Mouse (Mus musculus) T-helper 2 cell (primary cell): ENCODE data around the gene Slc38a7.
"Not testable (repeated sequence)": the region's sequence is repeated elsewhere in the genome, so short reads cannot be mapped to it uniquely, and the experiment has no call there.

Experiments
- in situ Hi-C: fragments of 300-600 bp; cut with MboI, MseI; formaldehyde crosslinking; loops from one replicate; pipeline ENCODE4 v1.15.1; 2025; ENCODE audit warnings: high pct_unique_total_duplicates

Gene Slc38a7

GRCm38 (mm10) chr8:95809116-95809515 is 44.2 kb downstream of the Slc38a7 start:
- in situ Hi-C loops: loop anchor here (25.0 kb wide), 1 partner anchor 972 kb away; the partner anchor contains the start of genes Ciapin1 and Coq9

- in situ Hi-C loops: loop anchor here (25.0 kb wide), 1 partner anchor 971 kb away; the partner anchor contains the start of genes Ciapin1 and Coq9
Measured at GRCm38 (mm10) chr8:95808631-95809030, 44.7 kb downstream of the Slc38a7 start.

DNA sequence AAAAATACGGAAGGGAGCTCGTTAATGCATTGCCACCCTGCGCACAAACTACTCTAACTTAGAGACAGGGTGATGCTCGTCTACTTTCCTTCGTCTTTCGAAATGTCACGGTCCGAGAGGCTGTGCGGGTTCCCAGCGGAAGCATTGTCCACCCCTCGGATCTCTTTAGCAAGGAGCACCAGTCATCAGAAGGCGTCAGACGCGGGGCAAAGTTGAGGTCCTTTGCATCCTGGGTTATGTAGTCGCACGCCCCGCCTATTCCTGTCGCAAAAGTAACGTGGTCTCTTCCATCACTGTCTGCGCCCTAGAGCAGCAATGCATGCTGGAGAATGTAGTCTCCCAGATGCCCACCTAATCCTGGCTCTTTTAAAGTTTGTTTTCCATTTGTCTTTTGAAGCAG is 45.5 kb downstream of the Slc38a7 start:
- in situ Hi-C loops: loop anchor here (25.0 kb wide), 1 partner anchor 971 kb away; the partner anchor contains the start of genes Ciapin1 and Coq9

GRCm38 (mm10) chr8:95807331-95807843 is 46.0 kb downstream of the Slc38a7 start, which contains the start of gene Cnot1:
Cnot1 (minus strand) TSS chr8:95807464.
- in situ Hi-C loops: loop anchor here (25.0 kb wide), 1 partner anchor 970 kb away; the partner anchor contains the start of genes Ciapin1 and Coq9

DNA sequence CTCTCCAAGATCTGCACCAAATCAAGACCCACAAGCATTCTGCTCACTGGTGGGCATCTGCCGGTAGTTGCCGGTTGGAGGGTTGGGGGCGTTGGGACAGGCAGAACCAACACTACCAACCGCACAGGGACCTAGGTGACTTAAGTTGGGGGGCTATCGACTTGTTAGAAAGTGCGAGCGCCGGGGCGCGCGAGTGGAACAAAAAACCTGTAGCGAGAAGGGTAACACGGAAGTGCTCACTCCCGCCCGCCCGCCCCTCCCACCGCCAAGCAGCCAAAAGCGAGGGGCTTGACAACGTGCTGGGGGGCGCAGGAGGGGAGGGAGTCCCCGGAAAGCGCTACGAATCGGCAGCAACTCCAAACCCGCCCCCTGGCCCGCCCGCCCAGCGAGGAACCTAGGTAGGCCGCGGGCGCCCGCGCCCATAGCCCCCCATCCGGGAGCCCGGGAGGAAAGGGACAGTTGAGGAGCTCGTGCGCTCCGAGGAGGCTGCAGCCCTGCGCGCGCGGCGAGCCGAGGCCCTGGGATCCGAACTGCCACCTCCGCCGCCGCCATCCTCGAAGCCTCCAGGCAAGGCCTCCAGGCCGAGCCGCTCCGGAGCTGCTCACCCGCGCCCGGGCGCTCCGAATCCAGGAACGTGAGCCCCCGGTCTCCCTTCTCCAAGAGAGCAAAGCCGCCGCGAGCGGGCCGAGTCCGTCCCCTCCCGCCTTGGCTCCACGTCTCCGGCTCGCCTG is 46.7 kb downstream of the Slc38a7 start:
- in situ Hi-C loops: loop anchor here (25.0 kb wide), 1 partner anchor 969 kb away; the partner anchor contains the start of genes Ciapin1 and Coq9

GRCm38 (mm10) chr8:95805482-95805881 is 47.9 kb downstream of the Slc38a7 start:
- in situ Hi-C loops: loop anchor here (25.0 kb wide), 1 partner anchor 968 kb away; the partner anchor contains the start of genes Ciapin1 and Coq9

- in situ Hi-C loops: loop anchor here (25.0 kb wide), 1 partner anchor 965 kb away; the partner anchor contains the start of genes Ciapin1 and Coq9
Measured at GRCm38 (mm10) chr8:95802231-95802630, 51.1 kb downstream of the Slc38a7 start.

GRCm38 (mm10) chr8:95801476-95802064 is 51.8 kb downstream of the Slc38a7 start:
- in situ Hi-C loops: loop anchor here (25.0 kb wide), 1 partner anchor 964 kb away; the partner anchor contains the start of genes Ciapin1 and Coq9

GRCm38 (mm10) chr8:95800353-95800752 is 53.0 kb downstream of the Slc38a7 start:
- in situ Hi-C loops: loop anchor here (25.0 kb wide), 1 partner anchor 963 kb away; the partner anchor contains the start of genes Ciapin1 and Coq9

- in situ Hi-C loops: loop anchor here (25.0 kb wide), 1 partner anchor 963 kb away; the partner anchor contains the start of genes Ciapin1 and Coq9
Measured at GRCm38 (mm10) chr8:95799891-95800290, 53.4 kb downstream of the Slc38a7 start.

GRCm38 (mm10) chr8:95799117-95799516 is 54.2 kb downstream of the Slc38a7 start:
- in situ Hi-C loops: no loop called here

DNA sequence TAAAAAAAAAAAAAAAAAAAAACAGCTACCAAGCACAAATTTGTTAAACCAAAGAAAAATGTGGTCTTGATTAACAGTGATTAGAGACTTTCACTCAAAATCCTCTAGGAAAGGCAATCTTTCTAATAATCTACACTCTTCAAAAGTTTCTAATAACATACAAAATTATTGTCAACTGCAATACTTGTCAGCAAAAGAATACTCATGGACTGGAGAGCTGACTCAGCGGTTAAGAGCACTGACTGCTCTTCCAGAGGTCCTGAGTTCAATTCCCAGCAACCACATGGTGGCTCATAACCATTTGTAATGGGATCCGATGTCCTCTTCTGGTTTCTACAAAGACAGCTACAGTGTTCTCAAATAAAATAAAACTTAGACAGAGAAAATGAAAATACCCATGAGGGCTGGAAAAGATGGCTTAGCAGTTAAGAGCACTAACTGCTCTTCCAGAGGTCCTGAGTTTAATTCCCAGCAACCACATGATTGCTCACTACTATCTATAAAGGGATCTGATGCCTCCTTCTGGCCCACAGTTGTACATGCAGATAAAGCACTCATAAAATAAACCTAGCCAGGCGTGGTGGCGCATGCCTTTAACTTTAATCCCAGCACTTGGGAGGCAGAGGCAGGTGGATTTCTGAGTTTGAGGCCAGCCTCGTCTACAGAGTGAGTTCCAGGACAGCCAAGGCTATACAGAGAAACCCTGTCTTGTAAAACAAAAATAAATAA is 57.8 kb downstream of the Slc38a7 start:
- in situ Hi-C loops: not testable (repeated sequence)
